Mouse (Mus musculus) naive thymus-derived CD4-positive, alpha-beta T cell, adult 2 months (primary cell): ENCODE results near the gene Kif3a.
"Not testable (repeated sequence)": the region's sequence is repeated elsewhere in the genome, so short reads cannot be mapped to it uniquely, and the experiment has no call there.

Source experiments
- DNase-seq: peaks from one replicate; pipeline ENCODE4 v3.0.0-alpha.2; 2011; ENCODE audit warnings: low read depth

The Kif3a gene

GRCm38 (mm10) chr11:53543021-53543420 lies 24.2 kb upstream of the Kif3a start:
- no peak for DNase-seq

DNA sequence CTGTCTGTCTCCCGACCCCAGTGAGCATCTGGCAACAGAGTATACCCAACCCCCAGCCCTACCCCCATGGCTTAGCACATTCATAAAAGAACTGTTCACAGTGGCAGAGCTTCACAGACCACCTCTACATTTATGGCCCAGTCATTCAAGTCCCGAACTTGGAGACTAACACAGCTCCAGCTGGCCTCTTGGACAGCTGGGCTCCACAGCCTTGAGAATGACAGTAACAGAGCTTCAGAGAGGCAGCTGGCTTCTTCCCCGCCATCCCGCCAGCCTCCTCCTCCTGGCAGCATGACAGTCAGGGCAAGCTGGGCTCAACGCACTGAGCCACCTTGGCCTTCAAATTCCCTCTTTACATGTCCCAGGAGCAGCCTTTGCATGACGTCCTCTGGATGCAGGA lies 20.9 kb upstream of the Kif3a start:
- DNase-seq = no peak

DNA sequence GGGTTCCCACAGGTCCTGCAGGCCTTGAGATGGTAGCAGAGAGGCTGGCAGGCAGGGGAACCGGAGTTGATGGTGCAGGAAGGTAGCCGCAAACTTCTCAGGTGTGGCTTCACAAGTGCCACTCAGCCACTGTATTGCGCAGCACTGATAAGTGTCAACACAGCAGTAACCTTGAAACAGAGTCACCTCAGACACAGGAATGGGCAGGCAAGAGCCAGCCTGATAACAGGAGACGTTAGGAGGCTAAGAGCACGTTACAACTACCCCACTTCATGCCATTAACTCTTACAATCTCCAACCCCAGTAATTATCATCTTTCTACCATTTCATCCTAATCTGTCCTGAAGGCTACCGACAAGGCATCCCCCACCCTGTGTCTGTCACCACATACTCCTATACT lies 19.6 kb upstream of the Kif3a start:
- no peak for DNase-seq

GRCm38 (mm10) chr11:53548036-53548605 lies 19.1 kb upstream of the Kif3a start:
- DNase-seq = no peak

- DNase-seq = no peak
These were observed 16.5 kb upstream of the Kif3a start for GRCm38 (mm10) chr11:53550714-53551113.

GRCm38 (mm10) chr11:53551754-53552153 lies 15.4 kb upstream of the Kif3a start:
- DNase-seq = peak; percentile 30

DNA sequence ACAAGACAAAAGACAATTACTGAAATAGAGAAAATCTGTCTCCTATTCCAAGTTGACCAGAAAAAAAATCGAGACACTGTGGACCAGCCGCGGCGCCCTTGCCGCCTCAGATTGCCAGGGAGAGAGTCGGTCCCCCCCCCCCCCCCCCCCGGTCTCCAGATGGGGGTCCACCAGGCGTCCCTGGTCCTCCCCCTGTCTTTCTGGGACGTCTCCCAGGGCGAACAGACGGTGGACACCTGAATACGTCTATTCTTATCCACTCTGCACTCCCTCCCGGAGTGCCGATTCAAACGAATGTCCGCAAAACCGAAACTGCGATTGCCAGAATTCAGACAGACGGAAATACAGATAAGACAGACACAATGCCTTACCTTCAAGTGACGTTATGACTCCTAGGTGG lies 10.7 kb upstream of the Kif3a start:
- DNase-seq = not testable (repeated sequence)

- not testable (repeated sequence) for DNase-seq
These were observed 9.2 kb upstream of the Kif3a start for GRCm38 (mm10) chr11:53557992-53558391.

DNA sequence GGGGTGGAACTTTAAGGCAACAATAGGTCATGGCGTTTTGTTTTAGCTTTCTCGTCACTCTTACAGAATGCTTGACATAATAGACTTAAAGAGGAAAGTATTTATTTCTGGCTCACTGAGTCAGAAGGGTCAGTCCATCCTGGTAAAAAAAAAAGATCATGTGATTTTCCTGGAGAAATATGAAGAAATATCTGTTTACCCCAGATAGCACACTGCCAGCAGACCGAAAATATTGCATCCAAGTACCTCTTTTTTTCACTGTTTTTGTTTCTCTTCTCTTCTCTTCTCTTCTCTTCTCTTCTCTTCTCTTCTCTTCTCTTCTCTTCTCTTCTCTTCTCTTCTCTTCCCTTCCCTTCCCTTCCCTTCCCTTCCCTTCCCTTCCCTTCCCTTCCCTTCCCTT lies 7.2 kb upstream of the Kif3a start:
- not testable (repeated sequence) for DNase-seq

DNA sequence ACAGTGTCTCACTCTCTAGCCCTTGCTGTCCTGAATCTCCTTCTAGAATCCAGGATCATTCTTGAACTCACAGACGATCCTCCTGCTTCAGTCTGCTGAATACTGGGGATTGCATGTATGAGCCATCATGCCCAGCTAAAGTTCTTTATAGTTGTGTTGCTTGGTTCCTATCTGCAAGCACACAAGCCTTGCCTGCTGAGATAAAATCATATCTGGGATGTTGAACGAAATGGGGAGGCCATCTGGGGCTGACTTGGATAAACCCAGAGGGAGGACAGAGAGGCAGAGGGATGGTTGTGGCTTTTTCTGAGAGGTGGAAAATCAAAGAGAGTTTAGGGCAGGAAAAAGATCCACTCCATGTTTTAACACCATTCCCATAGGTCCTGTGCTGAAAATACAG lies 5.2 kb upstream of the Kif3a start:
- no peak for DNase-seq

DNA sequence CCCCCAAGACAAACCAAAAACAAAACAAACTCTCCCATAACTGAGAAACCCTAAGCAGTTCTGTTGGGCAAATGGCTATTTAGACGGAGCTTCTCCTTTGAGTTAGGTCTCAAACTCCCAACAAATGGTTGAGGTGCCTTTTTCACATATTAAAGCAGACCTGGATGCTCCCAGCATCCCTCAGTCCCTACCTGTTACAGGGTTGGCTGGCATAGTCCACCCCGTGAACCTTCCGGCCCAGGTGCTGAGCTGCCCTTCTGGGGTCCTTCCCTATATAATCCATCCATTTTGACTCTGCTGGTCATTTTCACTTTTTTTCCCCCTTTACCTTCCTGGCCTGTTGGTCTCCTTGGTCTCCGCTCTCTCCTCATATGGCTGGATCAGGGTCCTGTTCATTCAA lies 533 bp upstream of the Kif3a start:
- no peak for DNase-seq

DNA sequence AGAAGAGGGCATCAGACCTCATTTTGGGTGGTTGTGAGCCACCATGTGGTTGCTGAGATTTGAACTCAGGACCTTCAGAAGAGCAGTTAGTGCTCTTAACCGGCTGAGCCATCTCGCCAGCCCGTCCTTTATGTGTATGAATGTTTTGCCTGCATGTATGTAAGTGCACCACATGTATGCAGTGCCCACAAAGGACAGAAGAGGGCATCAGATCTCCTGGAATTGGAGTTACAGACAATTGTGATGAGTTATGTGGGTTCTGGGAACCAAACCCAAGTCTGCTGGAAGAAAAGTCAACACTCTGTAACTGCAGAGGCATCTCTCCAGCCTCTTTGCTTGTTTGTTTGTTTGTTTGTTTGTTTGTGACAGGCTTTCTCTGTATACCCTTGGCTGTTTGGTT lies 13.4 kb downstream of the Kif3a start:
- no peak for DNase-seq

- no peak for DNase-seq
These were observed 16.0 kb downstream of the Kif3a start for GRCm38 (mm10) chr11:53583151-53583550.

GRCm38 (mm10) chr11:53584849-53585248 lies 17.7 kb downstream of the Kif3a start:
- DNase-seq = peak; percentile 51

GRCm38 (mm10) chr11:53585510-53585909 lies 18.3 kb downstream of the Kif3a start:
- no peak for DNase-seq

GRCm38 (mm10) chr11:53588279-53588678 lies 21.1 kb downstream of the Kif3a start:
- DNase-seq = no peak

- DNase-seq = peak; percentile 88
These were observed 23.2 kb downstream of the Kif3a start for GRCm38 (mm10) chr11:53590368-53590768.

GRCm38 (mm10) chr11:53591116-53591515 lies 23.9 kb downstream of the Kif3a start:
- DNase-seq = no peak

DNA sequence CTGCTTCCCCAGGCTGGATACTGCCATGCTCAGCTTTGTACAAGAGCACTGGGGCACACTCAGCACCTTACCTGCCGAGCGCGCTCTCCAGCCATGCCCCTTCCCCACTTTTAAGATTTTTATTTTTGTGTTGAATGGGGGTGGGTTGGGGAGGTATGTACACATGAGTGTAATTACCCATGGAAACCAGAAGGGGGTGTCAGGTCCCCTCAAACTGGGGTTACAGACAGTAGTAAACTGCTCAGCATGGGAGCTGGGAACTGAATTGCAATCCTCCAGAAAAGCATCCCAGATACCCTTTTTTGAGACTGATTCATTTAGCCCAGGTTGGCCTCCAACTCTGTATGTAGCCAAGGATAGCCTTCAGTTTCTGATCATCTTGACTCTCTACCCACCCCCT lies 37.8 kb downstream of the Kif3a start:
- DNase-seq = no peak

DNA sequence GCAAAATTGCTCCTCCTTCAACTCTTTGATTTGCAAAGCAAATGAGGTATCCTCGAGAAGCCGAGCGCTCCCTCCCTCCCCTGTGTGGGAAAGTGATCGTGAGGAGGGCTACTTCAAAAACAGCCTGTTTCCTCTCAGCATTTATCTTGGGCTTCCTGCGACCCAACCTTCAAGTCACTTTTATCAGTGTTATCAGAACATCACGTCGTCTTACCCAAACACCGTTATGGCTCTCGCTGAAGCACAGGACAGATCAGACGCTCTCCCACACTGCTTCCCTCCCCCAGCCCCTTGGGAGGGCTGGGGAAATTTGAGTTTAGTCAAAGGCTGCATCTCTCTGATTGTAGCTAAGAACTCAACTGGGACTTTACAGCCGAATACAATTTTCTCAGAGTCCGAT lies 38.4 kb downstream of the Kif3a start:
- peak; percentile 38 for DNase-seq

DNA sequence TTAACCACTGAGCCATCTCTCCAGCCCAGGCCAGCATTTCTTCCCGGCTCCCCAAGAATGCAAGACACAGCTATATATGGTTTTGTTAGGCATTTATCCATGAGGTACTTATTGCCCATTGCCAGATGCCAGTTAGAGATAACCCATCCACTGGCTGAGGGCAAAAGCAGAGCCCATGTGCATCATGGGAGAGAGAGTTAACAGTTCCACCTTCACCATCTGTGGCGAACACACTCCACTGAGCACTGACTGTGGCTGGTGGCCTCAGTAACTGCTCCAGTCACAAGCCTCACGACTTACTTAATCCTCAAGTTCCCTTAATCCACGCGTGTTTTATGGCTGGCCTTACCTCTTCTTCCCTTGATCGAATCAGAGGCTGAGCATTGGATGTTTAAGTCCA lies 42.1 kb downstream of the Kif3a start:
- no peak for DNase-seq

DNA sequence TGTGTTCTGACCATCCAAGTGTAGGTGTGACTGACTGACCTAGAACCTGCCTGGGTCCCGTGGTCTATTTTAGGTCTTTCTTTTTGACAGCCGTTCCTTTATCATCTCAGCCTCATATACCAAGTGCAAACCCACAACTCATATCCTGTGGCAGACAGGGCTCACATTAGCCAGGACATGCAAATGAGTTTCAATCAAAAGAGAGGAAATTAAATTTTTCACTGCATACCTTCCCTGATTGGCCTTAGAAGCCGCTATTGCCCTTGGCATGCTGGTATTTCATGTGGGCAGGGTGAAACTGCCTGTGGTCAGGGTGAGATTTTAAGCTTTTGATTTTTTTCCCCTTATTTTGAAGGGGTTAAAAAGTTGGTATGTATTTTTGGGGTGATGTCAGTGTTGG lies 42.5 kb downstream of the Kif3a start:
- DNase-seq = no peak

GRCm38 (mm10) chr11:53615172-53615571 lies 48.0 kb downstream of the Kif3a start:
- no peak for DNase-seq

DNA sequence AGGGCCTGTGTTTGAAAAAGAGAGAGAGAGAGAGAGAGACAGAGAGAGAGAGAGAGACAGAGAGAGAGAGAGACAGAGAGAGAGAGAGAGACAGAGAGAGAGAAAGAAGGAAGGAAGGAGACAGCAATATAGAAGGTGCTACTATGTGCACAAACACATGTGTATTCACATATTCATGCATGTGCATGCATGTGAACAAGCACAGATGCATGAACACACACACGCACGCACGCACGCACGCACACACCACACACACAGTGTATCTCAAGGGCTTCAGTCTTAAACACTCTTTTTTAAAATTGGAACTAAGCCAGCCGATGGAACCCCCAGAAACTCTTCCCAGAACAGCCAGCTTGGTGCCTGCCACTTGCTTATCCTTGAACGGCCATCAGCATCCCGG lies 48.4 kb downstream of the Kif3a start:
- DNase-seq = no peak
